Mouse (Mus musculus) hindbrain, postnatal 0 days (tissue): ENCODE results near the gene Ing1. TPM values are rescaled to one million over a fixed set of nuclear protein-coding genes. Genes with fewer than 3 reads are reported as not detected.
"Not testable (repeated sequence)": the region's sequence is repeated elsewhere in the genome, so short reads cannot be mapped to it uniquely, and the experiment has no call there.

Experiments used
- ATAC-seq: fragments of 200-750 bp; cut with Nextera tagmentation; 2 replicates; pipeline ENCODE4 v1.8.0; 2017; ENCODE audit warnings: mild to moderate bottlenecking, moderate TSS enrichment, moderate library complexity
- DNase-seq: peaks from one replicate; pipeline ENCODE4 v3.0.0-alpha.2; 2015; ENCODE audit warnings: low spot score
- H3K27ac ChIP-seq: fragments of 300-500 bp; sonication (generic); 2 replicates; pipeline ENCODE4 v1.5.1; 2014; ENCODE audit warnings: mild to moderate bottlenecking
- H3K27me3 ChIP-seq: fragments of 300-500 bp; sonication (generic); 2 replicates; pipeline ENCODE4 v1.6.1; 2014; ENCODE audit warnings: low read length, mixed read lengths; ENCODE audit not compliant: insufficient read depth
- H3K36me3 ChIP-seq: fragments of 300-500 bp; sonication (generic); 2 replicates; pipeline ENCODE4 v1.6.1; 2014; ENCODE audit warnings: low read length, mixed read lengths; ENCODE audit not compliant: insufficient read depth
- H3K4me1 ChIP-seq: fragments of 300-500 bp; sonication (generic); 2 replicates; pipeline ENCODE4 v1.6.1; 2014; ENCODE audit warnings: antibody characterized with exemption, low read length, mixed read lengths; ENCODE audit not compliant: insufficient read depth
- H3K4me2 ChIP-seq: fragments of 300-500 bp; sonication (generic); 2 replicates; pipeline ENCODE4 v1.6.1; 2014; ENCODE audit warnings: low read depth, mild to moderate bottlenecking, low read length, moderate library complexity, mixed read lengths
- H3K4me3 ChIP-seq: fragments of 300-500 bp; sonication (generic); 2 replicates; pipeline ENCODE4 v1.5.1; 2014; ENCODE audit warnings: low read length
- H3K9ac ChIP-seq: fragments of 300-500 bp; sonication (generic); replicated peaks from 2 replicates; pipeline ENCODE4 v1.6.1; 2014; ENCODE audit warnings: mild to moderate bottlenecking, low read length, moderate library complexity, mixed read lengths
- H3K9me3 ChIP-seq: fragments of 300-500 bp; sonication (generic); 2 replicates; pipeline ENCODE4 v1.6.1; 2016; ENCODE audit warnings: low read length, mixed read lengths
- CTCF ChIP-seq: IDR thresholded peaks from 2 replicates; pipeline ENCODE4 v1.5.1; 2016; ENCODE audit warnings: antibody characterized with exemption, control low read depth, low read depth
- WGBS: fragments of 180-500 bp; shearing (Covaris S2); extraction: QIAGEN DNeasy Blood & Tissue Kit; methylation state at CpG from one replicate; pipeline ENCODE4 v1.1.7; 2014; 5-methylcytosine and 5-hydroxymethylcytosine counted together
- polyA plus RNA-seq: library from polyadenylated mRNA; unstranded; fragments of >200 nt; fragmentation: Nextera tagmentation; extraction: Ambion mirVana; gene quantifications from 2 replicates; pipeline ENCODE4 v1.2.1, GENCODE M21; 2015
- total RNA-seq: library from RNA; depleted of rRNA; stranded (reverse); fragments of >200 nt; gene quantifications from 2 replicates; pipeline ENCODE4 v1.2.3, GENCODE M21; 2014

Ing1 gene
- total and polyA plus RNA-seq, 2 experiments from 2014 or later, result 19.0 to 38.3 TPM

DNA sequence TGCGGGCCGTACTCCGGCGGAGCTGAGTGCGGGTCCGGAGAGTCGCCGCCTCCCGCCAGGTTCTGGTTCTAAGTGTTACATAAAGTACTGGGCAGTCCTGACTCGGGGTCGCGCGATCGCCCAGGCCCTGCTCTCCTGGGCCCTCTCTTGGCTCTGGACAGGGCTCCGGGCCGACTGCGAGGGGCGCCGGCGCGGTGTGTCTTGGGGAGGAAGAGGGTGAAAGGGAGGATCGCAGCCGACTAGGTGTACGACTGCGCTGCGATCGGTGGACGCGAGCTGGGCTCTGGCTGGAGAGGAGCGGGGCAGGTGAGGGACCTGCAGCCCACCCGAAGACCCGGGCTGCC lies 2.0 kb downstream of the Ing1 start:
- TF ChIP-seq CTCF, result no peak
- Histone ChIP-seq H3K9me3 (no peaks in the 10 kb centered on the region), H3K4me3 (peak overlapping the region; percentile 92), H3K27me3 (no peaks in the 10 kb centered on the region), H3K4me1 (peaks cover 13% of the 10 kb centered on the region), H3K36me3 (peaks cover 9% of the 10 kb centered on the region), H3K27ac (peak overlapping the region; percentile 97), H3K9ac (peak overlapping the region; percentile 88), H3K4me2 (peak overlapping the region; percentile 82)
- WGBS, result under 1% methylated on average over 29 of the region's 32 CpGs
- no peak for DNase-seq
- no peak for ATAC-seq

DNA sequence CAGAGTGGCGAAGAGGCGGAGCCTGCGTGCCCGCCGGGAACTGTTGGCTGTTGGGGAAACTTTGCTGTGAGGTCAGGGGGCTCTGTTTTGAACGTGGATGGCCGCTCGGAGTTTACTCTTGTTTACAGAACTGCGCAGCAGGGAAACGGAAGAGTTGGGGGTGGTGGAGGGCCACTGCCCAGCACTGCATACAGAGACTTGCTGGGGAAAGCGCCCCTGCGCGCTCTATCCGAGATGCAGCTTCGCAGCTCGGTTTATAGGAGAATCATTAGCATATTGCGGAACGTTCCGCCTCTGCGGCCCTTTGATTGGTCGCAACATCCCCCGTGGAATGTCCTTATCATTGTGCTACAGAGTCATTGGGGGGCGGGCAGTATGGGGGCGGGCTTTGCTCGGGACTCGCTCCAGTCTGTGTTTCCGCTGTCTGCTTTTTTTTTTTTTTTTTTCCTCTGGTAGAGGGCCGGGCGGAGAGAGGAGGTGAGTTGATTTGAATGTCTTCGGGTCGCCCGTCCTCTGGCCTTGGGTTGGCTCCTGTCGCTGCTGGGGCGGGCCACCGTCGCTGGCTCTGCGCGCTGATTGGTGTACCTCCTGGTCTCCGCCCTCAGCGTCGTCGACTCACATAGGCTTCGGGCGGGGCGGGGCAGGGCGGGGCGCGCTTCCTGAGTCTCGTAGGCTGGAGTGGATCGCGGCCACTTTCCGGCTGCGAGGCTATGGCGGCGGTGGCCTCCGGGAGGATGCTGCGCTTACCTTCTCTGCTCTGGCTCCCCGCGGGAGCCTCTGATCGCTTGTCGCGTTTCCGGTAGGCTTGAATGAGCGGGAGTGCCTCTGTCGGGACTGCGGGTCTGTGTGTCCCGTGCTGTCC lies 2.6 kb downstream of the Ing1 start:
- H3K4me3 ChIP-seq, result peak overlapping the region; percentile 92
- DNase-seq (peak; percentile 98), ATAC-seq (peak; percentile 85)
- H3K27ac ChIP-seq, result peak overlapping the region; percentile 97
- H3K36me3 ChIP-seq, result peaks cover 9% of the 10 kb centered on the region
- no peaks in the 10 kb centered on the region for H3K27me3 ChIP-seq
- under 1% methylated on average over 66 of the region's 67 CpGs for WGBS
- no peaks in the 10 kb centered on the region for H3K9me3 ChIP-seq
- no peak for TF ChIP-seq CTCF
- H3K4me1 ChIP-seq, result peaks cover 13% of the 10 kb centered on the region
- peak overlapping the region; percentile 82 for H3K4me2 ChIP-seq
- peak overlapping the region; percentile 88 for H3K9ac ChIP-seq

DNA sequence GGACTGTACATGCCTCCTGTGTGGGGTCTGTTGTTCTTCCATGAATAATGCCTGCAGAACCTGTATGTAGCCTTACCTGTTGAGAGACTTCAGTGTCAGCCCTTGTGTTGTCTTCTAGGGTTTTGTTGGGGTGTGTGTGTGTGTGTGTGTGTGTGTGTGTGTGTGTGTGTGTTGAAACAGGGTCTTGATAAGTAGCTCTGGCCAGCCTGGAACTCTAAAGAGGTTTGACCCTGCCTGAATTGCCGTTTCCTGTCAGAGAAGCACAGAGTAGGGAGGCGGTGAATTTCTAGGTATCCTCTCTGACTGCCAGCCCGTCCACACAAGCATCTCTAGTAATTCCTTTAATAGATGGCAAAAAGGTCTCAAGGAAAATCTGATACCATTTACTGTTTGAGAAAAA lies 4.1 kb downstream of the Ing1 start:
- Histone ChIP-seq H3K4me3 (no peak overlapping the region), H3K27me3 (no peaks in the 10 kb centered on the region), H3K9ac (no peak overlapping the region), H3K4me2 (0 out of 2 replicates have a peak overlapping the region, but pooled peaks have one; percentile 82), H3K36me3 (peaks cover 9% of the 10 kb centered on the region), H3K4me1 (peaks cover 10% of the 10 kb centered on the region), H3K9me3 (no peaks in the 10 kb centered on the region), H3K27ac (no peak overlapping the region)
- DNase-seq (no peak), ATAC-seq (no peak)
- TF ChIP-seq CTCF, result no peak
- 80% methylated on average over 3 of the region's 3 CpGs for WGBS

DNA sequence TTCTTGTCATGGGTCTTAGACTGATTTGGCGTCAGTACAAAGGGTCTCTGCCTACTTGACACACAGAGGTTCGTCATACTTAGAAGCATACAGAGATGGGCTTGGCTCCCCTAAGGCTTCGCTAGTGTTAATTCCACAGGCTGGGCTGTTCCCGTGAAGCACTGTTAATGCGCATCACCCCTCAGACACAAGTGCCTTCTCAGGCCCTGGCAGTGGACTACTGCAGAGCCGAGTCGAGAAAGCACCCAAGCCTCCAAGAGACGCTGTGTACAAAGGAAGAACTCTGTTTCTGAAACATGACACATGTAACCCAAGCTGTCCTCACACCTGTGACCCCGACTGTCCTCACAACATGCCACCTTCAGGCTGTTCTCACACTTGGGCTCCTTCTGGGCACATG lies 4.8 kb downstream of the Ing1 start:
- Histone ChIP-seq H3K9ac (no peak overlapping the region), H3K36me3 (peaks cover 9% of the 10 kb centered on the region), H3K27ac (no peak overlapping the region), H3K27me3 (no peaks in the 10 kb centered on the region), H3K4me1 (peaks cover 7% of the 10 kb centered on the region), H3K4me3 (no peak overlapping the region), H3K9me3 (no peaks in the 10 kb centered on the region), H3K4me2 (no peak overlapping the region)
- DNase-seq, result no peak
- WGBS, result 67% methylated on average over 9 of the region's 9 CpGs
- TF ChIP-seq CTCF, result no peak
- ATAC-seq, result no peak

DNA sequence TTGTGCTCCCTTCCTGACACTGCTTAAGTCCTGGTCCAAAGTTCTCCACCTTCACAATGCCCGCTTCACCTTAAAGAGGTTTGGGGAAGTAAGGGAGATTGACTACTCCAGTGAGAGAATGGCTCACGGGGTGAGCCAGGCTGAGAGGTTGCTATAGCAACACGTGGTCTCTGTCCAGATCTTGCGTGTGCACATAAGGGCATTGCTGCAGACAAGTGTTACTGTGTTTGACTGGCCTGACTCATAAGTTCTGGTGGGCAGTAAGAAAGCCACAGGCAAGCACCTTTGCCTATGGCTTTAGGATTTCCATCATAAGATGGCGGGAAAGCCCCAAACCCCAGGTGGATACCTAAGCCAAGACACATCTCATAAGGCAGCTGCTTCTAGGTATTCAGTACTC lies 8.9 kb downstream of the Ing1 start:
- Histone ChIP-seq H3K4me2 (no peak overlapping the region), H3K27me3 (no peaks in the 10 kb centered on the region), H3K4me1 (peaks cover under 1% of the 10 kb centered on the region; the same call in 1 of the 2 replicates), H3K4me3 (no peak overlapping the region), H3K9ac (no peak overlapping the region), H3K9me3 (no peaks in the 10 kb centered on the region), H3K27ac (no peak overlapping the region), H3K36me3 (peaks cover 9% of the 10 kb centered on the region)
- no peak for DNase-seq
- 70% methylated on average over 5 of the region's 5 CpGs for WGBS
- no peak for TF ChIP-seq CTCF
- ATAC-seq, result no peak

DNA sequence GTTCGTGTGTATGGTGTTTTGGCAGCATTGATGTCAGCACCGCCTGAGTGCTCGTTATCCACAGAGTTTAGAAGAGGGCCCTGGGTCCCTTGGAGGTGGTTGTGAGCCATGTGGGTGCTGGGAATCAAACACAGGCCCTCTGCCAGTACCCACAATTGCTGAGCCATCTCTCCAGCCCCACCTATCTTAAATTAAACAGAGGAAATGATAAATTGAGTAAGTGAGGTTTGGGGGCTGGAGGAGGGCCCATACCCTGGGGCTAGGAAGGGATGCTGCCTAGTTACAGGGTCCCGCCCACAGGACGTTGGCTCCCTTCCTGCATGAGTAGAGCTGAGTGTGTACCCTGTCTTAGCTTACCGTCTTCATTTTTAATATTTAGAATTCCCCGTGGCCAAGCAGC lies 9.3 kb downstream of the Ing1 start:
- ATAC-seq, result no peak

DNA sequence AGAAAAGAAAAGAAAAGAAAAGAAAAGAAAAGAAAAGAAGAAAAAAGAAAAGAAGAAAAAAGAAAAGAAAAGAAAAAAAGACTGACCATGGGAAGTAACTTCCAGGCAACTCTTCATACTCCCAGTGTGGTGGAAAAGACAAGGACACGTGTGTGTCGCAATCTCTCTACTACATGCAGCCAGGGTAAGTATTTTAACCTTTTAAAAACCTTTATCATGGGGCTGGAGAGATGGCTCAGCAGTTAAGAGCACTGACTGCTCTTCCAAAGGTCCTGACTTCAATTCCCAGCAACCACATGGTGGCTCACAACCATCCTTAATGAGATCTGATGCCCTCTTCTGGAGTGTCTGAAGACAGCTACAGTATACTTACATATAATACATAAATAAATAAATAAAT lies 12.8 kb downstream of the Ing1 start:
- not testable (repeated sequence) for H3K27ac ChIP-seq, H3K27me3 ChIP-seq, H3K9me3 ChIP-seq, H3K4me1 ChIP-seq, H3K4me2 ChIP-seq, DNase-seq, H3K36me3 ChIP-seq, ATAC-seq, H3K9ac ChIP-seq, H3K4me3 ChIP-seq
- WGBS, result 98% methylated on average over 2 of the region's 2 CpGs

More for the DNA sequence above, 9.3 kb downstream of the Ing1 start:
- no peak for TF ChIP-seq CTCF
- no peaks in the 10 kb centered on the region for H3K9me3 ChIP-seq
- H3K9ac ChIP-seq, result no peak overlapping the region
- H3K36me3 ChIP-seq, result peaks cover 9% of the 10 kb centered on the region
- no peak for DNase-seq
- no peaks in the 10 kb centered on the region for H3K27me3 ChIP-seq
- H3K27ac ChIP-seq, result no peak overlapping the region
- H3K4me3 ChIP-seq, result no peak overlapping the region
- H3K4me2 ChIP-seq, result no peak overlapping the region
- H3K4me1 ChIP-seq, result no peaks in the 10 kb centered on the region
- WGBS, result 84% methylated on average over 7 of the region's 7 CpGs
